Mouse (Mus musculus): Measurements from ENCODE around the gene Usp22.

DNA sequence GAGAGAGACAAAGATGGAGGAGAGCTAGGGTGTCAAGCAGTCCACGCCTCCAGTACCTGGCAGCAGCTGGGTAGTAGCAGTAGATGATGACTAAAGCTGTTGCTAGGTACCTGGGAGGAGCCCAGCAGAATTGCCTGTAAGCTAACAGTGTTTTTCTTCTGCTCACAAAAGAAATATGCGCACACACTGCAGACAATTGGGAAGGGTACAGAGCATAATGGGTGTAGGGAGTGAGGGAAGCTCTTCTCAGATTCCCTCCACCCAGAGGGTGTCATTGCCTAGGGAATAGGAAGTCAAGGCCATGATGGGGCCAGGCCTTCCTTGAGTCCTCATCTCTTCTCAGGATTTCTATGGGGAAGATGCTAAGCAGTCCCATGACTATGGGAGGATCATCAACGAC, 41.1 kb upstream of the Usp22 start:
- no peak for TF ChIP-seq POLR2A (IDR thresholded peaks at IDR 0.05; ENCODE audit: low read depth, low read length)
- no peak for TF ChIP-seq CTCF (conservative IDR thresholded peaks at IDR 0.05; ENCODE audit: insufficient read depth, insufficient read length, low read depth, low read length)
